Mouse (Mus musculus) embryo, embryonic 10 days (tissue): ENCODE data around the gene Syce1l.

ENCODE experiments used
- DNase-seq: peaks from one replicate; pipeline ENCODE4 v3.0.0-alpha.2; 2015; ENCODE audit warnings: low spot score

Gene Syce1l

GRCm38 (mm10) chr8:113673300-113673699 is 30.3 kb downstream of the Syce1l start:
- DNase-seq: no peak

- no peak for DNase-seq
Measured at GRCm38 (mm10) chr8:113674611-113675010, 31.6 kb downstream of the Syce1l start.

- DNase-seq: no peak
Measured at GRCm38 (mm10) chr8:113675281-113675680, 32.3 kb downstream of the Syce1l start.

- no peak for DNase-seq
Measured at GRCm38 (mm10) chr8:113676811-113677210, 33.8 kb downstream of the Syce1l start.

- no peak for DNase-seq
Measured at GRCm38 (mm10) chr8:113679361-113679760, 36.3 kb downstream of the Syce1l start.

GRCm38 (mm10) chr8:113687889-113688542 is 45.0 kb downstream of the Syce1l start:
- DNase-seq: no peak

GRCm38 (mm10) chr8:113688543-113688915 is 45.5 kb downstream of the Syce1l start:
- no peak for DNase-seq

GRCm38 (mm10) chr8:113691622-113692343 is 48.8 kb downstream of the Syce1l start:
- DNase-seq: no peak

GRCm38 (mm10) chr8:113704968-113705367 is 62.0 kb downstream of the Syce1l start:
- peak; percentile 32 for DNase-seq
